ENCODE assay signal across 14 mouse cellular contexts in genomic region chr1:60916281-60916781, GRCm38 (mm10). TPM values are rescaled to one million over a fixed set of nuclear protein-coding genes. Genes with fewer than 3 reads are reported as not detected.
DNase-seq lines count a peak whose midpoint lies in the region; ATAC-seq and TF ChIP-seq lines count a peak whose summit lies in the region.
"Had no signal": no experiment of that assay in that cellular context is flagged by ENCODE, and none has a peak within 500 bp of the region (broad histone marks: within the 10 kb centered on the region; RNA-seq: fewer than 3 reads in every experiment).

No protein-coding gene starts in this region.

- H3K27me3 ChIP-seq in liver, postnatal 0 days (ENCODE audit: insufficient read depth, low read length): no peaks in the 10 kb centered on the region
- no peaks in the 10 kb centered on the region for H3K27me3 ChIP-seq in liver, embryonic 11.5 days (replicated peaks; ENCODE audit: control insufficient read depth, insufficient read depth, low read length)
- H3K27me3 ChIP-seq in intestine, embryonic 16.5 days (replicated peaks; ENCODE audit: control insufficient read depth, insufficient read depth, low read length): no peaks in the 10 kb centered on the region
- H3K27me3 ChIP-seq: limb, embryonic 12.5 days had no signal

- no peak overlapping the region for H3K27ac ChIP-seq in liver, postnatal 0 days (ENCODE audit: low read depth)
- H3K27ac ChIP-seq in liver, embryonic 11.5 days (ENCODE audit: low read depth, low read length): no peak overlapping the region
- no peak overlapping the region for H3K27ac ChIP-seq in intestine, embryonic 16.5 days (ENCODE audit: low read length)
- H3K27ac ChIP-seq: limb, embryonic 12.5 days had no signal

- no peak for TF ChIP-seq CTCF in liver, postnatal 0 days (IDR thresholded peaks at IDR 0.05; ENCODE audit: low read depth)

- WGBS in liver, postnatal 0 days (ENCODE audit: insufficient replicate concordance): 29% methylated on average over 10 of the region's 10 CpGs
- WGBS in liver, embryonic 11.5 days: 41% methylated on average over 10 of the region's 10 CpGs
- 43% methylated on average over 10 of the region's 10 CpGs for WGBS in intestine, embryonic 16.5 days

- H3K9ac ChIP-seq in liver, postnatal 0 days (replicated peaks): no peak overlapping the region
- H3K9ac ChIP-seq in liver, embryonic 11.5 days (ENCODE audit: low read depth, low read length): no peak overlapping the region
- no peak overlapping the region for H3K9ac ChIP-seq in intestine, embryonic 16.5 days (ENCODE audit: low read depth, low read length)
- H3K9ac ChIP-seq: forebrain, postnatal 0 days; limb, embryonic 12.5 days had no signal

- peak; percentile 9 to 28 for DNase-seq in adrenal gland, adult (ENCODE audit: inconsistent age in 2 of 2, low spot score in 1 of 2)
- no peak for DNase-seq in adrenal gland, postnatal 4 days (ENCODE audit: low spot score in 2 of 2)
- peak; percentile 15 for DNase-seq in liver, postnatal 0 days
- no peak for DNase-seq in liver, embryonic 11.5 days (ENCODE audit: low spot score)
- peak; percentile 29 to 38 for DNase-seq in thymus, postnatal 10 days (ENCODE audit: low spot score in 2 of 2)
- no peak for DNase-seq in frontal cortex, postnatal 10 days (ENCODE audit: low spot score in 2 of 2)
- DNase-seq: adrenal gland, adult 2 months; embryo, embryonic 11 days; forebrain, postnatal 0 days; kidney, postnatal 14 days had no signal

- no peaks in the 10 kb centered on the region for H3K36me3 ChIP-seq in liver, postnatal 0 days (replicated peaks; ENCODE audit: insufficient read depth, low read length)
- H3K36me3 ChIP-seq in liver, embryonic 11.5 days (ENCODE audit: control insufficient read depth, insufficient read depth, low read length): no peaks in the 10 kb centered on the region
- H3K36me3 ChIP-seq in intestine, embryonic 16.5 days (ENCODE audit: control insufficient read depth, insufficient read depth, low read length): no peaks in the 10 kb centered on the region
- H3K36me3 ChIP-seq: limb, embryonic 12.5 days had no signal

- no peak overlapping the region for H3K4me3 ChIP-seq in liver, postnatal 0 days (ENCODE audit: low read depth, low read length)
- no peak overlapping the region for H3K4me3 ChIP-seq in liver, embryonic 11.5 days (ENCODE audit: low read depth, low read length)
- no peak overlapping the region for H3K4me3 ChIP-seq in intestine, embryonic 16.5 days (ENCODE audit: low read length)
- H3K4me3 ChIP-seq: limb, embryonic 12.5 days had no signal

- peak; percentile 54 for ATAC-seq in liver, postnatal 0 days
- ATAC-seq in liver, embryonic 11.5 days (replicated peaks; ENCODE audit: low FRiP score): no peak
- ATAC-seq in hematopoietic stem cell, adult 5-6 weeks (replicated peaks in 1 of 2; ENCODE audit: insufficient read depth in 1 of 2, low FRiP score in 2 of 2, low TSS enrichment in 1 of 2, low read depth in 1 of 2, poor library complexity in 2 of 2, severe bottlenecking in 2 of 2): peak; percentile 68 to 80
- ATAC-seq in intestine, embryonic 16.5 days: no peak
- ATAC-seq: forebrain, postnatal 0 days had no signal

- no peak overlapping the region for H3K4me2 ChIP-seq in liver, postnatal 0 days (ENCODE audit: low read depth, low read length)
- H3K4me2 ChIP-seq in liver, embryonic 11.5 days: no peak overlapping the region
- H3K4me2 ChIP-seq in intestine, embryonic 16.5 days (ENCODE audit: low read depth, low read length): no peak overlapping the region
- H3K4me2 ChIP-seq: limb, embryonic 12.5 days had no signal

- no peaks in the 10 kb centered on the region for H3K9me3 ChIP-seq in liver, postnatal 0 days (ENCODE audit: low read length)
- no peaks in the 10 kb centered on the region for H3K9me3 ChIP-seq in liver, embryonic 11.5 days (ENCODE audit: control insufficient read depth, low read length)
- H3K9me3 ChIP-seq in intestine, embryonic 16.5 days (ENCODE audit: control insufficient read depth, low read length): no peaks in the 10 kb centered on the region
- H3K9me3 ChIP-seq: limb, embryonic 12.5 days had no signal

- no peak for TF ChIP-seq EP300 in liver, postnatal 0 days (IDR thresholded peaks at IDR 0.05; ENCODE audit: low read depth)

- 0 out of 2 replicates have a peak, but pooled peaks cover 3% of the 10 kb centered on the region for H3K4me1 ChIP-seq in liver, postnatal 0 days (ENCODE audit: insufficient read depth)
- H3K4me1 ChIP-seq in liver, embryonic 11.5 days (replicated peaks; ENCODE audit: control insufficient read depth, insufficient read depth, low read length): no peaks in the 10 kb centered on the region
- H3K4me1 ChIP-seq in intestine, embryonic 16.5 days (ENCODE audit: control insufficient read depth, insufficient read depth, low read length): no peaks in the 10 kb centered on the region; the same call in 1 of the 2 replicates
- H3K4me1 ChIP-seq: limb, embryonic 12.5 days had no signal

RNA-seq across cellular contexts. Expression of gene Ctla4, which starts 29.5 kb away (rescaled TPM):
- total RNA-seq in adrenal gland, postnatal 4 days (2021): not detected
- not detected in 2 replicates for polyA plus RNA-seq in liver, postnatal 0 days (2015; fragmentation: Nextera tagmentation; extraction: Ambion mirVana)
- not detected in 2 replicates for polyA plus RNA-seq in liver, embryonic 11.5 days (2014; fragmentation: Nextera tagmentation; extraction: Ambion mirVana)
- 2.6 and 4.9 TPM in 2 replicates for total RNA-seq in hematopoietic stem cell, adult 5-6 weeks (2017)
- polyA plus RNA-seq in intestine, embryonic 16.5 days (2015; fragmentation: Nextera tagmentation; extraction: Ambion mirVana): not detected in 2 replicates
- total RNA-seq: adrenal gland, adult 2 months had no signal
- polyA plus RNA-seq: forebrain, postnatal 0 days; hindbrain, embryonic 11.5 days had no signal

Comparison
In these comparisons a context has a peak if more than half of its experiments do, and no peak if none do; other contexts are left out.
1. DNase-seq: peak in adrenal gland, adult (2 of 2), liver, postnatal 0 days (single experiment) and thymus, postnatal 10 days (2 of 2); none in adrenal gland, postnatal 4 days (0 of 2), liver, embryonic 11.5 days (single experiment) and frontal cortex, postnatal 10 days (0 of 2).
2. ATAC-seq: peak in liver, postnatal 0 days (single experiment) and hematopoietic stem cell, adult 5-6 weeks (2 of 2); none in liver, embryonic 11.5 days (single experiment) and intestine, embryonic 16.5 days (single experiment).